Comparison of ENCODE assay signal across 15 mouse cellular contexts in the genomic region with DNA sequence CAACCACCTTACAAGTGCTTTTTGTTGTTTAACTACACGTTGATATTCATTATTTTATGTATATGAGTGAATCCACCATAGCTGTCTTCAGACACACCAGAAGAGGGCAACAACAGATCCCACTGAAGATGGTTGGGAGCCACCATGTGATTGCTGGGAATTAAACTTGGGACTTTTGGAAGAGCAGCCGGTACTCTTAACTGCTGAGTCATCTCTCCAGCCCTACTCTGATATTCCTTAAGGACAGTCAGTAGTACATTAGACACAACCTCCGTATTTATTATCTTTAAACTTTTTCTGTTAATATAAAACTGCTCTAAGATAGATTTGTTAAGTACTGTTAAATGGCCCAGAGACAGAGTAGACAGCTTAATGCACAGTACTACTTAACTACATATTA. TPM values are rescaled to one million over a fixed set of nuclear protein-coding genes. Genes with fewer than 3 reads are reported as not detected.
"Had no signal": no experiment of that assay in that cellular context is flagged by ENCODE, and none has a peak within 500 bp of the region (broad histone marks: within the 10 kb centered on the region; RNA-seq: fewer than 3 reads in every experiment).

No protein-coding gene starts in this region.

- H3K4me3 ChIP-seq: kidney, embryonic 15.5 days; left cerebral cortex, adult 2 months; liver, embryonic 13.5 days; midbrain, embryonic 13.5 days had no signal

- H3K4me1 ChIP-seq: kidney, embryonic 15.5 days; liver, embryonic 13.5 days; midbrain, embryonic 13.5 days had no signal

- ATAC-seq: midbrain, embryonic 13.5 days had no signal

- H3K9me3 ChIP-seq: kidney, embryonic 15.5 days; liver, embryonic 13.5 days; midbrain, embryonic 13.5 days had no signal

- H3K9ac ChIP-seq: kidney, embryonic 15.5 days; liver, embryonic 13.5 days; midbrain, embryonic 13.5 days had no signal

- H3K4me2 ChIP-seq: kidney, embryonic 15.5 days; liver, embryonic 13.5 days; midbrain, embryonic 13.5 days had no signal

- DNase-seq: kidney, adult 8-10 months; kidney, postnatal 10 days; layer of hippocampus, postnatal 36 days; liver, embryonic 13.5 days; lung, adult 2 months; lung, postnatal 14 days; thymus, adult 18-20 months; thymus, postnatal 36 days had no signal

- H3K27me3 ChIP-seq: kidney, embryonic 15.5 days; liver, embryonic 13.5 days; midbrain, embryonic 13.5 days had no signal

- H3K27ac ChIP-seq: kidney, embryonic 15.5 days; left cerebral cortex, adult 2 months; liver, embryonic 13.5 days; macrophage; midbrain, embryonic 13.5 days had no signal

RNA-seq across cellular contexts. Expression of a gene that starts 26.2 kb away (rescaled TPM):
- total RNA-seq: megakaryocyte, adult 5-6 weeks had no signal
- polyA plus RNA-seq: limb, embryonic 11.5 days; macrophage; neural tube, embryonic 11.5 days had no signal
